Mouse (Mus musculus) spleen, adult 12 weeks (tissue): ENCODE data around the gene Tas1r1.

Source experiments
- DNase-seq: peaks from one replicate; pipeline ENCODE4 v3.0.0; 2022; ENCODE audit warnings: low spot score

Tas1r1 gene

DNA sequence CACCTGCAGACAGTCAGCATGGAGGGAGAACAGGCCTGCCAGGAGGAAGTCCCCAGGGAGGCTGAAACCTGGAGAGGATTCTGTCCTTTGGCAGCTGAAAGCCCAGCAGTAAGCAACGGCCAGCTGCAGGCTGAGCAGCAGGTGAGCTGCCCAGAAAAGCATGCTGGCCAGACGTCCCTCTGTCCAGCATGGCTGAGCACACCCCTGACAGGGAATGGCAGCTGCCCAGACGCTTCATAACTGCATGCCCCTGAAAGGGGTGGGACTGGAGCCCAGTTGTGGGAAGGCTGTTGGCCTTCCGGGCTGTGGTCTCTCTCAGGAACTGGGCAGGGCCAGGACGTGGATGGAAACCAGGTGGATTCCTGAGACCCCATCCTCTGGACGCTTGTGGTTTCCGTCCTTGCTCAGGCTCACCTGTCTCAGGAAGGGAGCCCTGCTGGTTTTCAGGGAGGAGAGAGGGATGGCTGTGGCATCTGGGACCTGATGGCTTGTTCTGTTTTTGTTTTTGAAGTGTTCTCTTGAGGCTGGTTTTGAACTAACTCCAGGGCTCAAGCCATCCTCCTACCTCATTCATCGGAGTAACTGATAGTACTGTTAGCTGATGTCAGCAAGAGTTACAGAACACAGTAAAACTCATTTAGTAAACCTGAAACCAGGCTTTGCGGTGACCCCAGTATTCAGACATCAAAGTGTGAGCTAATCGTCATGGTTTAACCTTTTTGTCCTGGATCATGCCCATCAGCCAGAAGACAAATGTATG lies at the start of gene Tas1r1:
Tas1r1 (minus strand) TSS at position 344 of the 760 bp plus-strand sequence.
- DNase-seq, result no peak

DNA sequence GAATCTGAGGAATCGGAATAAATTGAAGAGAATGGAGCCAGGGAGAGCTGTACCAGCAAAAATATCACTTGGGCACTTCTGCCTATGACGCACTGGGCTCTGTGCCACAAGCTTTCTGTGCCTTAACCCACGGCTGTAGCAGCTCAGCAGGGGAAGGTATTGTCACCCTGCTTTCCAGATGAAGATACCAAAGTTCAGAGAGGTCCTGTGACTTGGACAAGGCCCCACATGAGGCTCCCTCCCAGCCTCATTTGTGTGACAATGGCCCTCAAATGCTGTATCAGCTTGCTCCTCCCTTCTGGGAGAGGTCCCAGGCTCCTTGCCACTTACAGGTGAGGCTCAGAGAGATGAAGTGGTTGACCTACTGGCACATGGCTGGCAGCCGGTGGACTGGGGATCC lies 49.8 kb upstream of the Tas1r1 start:
- DNase-seq, result no peak

DNA sequence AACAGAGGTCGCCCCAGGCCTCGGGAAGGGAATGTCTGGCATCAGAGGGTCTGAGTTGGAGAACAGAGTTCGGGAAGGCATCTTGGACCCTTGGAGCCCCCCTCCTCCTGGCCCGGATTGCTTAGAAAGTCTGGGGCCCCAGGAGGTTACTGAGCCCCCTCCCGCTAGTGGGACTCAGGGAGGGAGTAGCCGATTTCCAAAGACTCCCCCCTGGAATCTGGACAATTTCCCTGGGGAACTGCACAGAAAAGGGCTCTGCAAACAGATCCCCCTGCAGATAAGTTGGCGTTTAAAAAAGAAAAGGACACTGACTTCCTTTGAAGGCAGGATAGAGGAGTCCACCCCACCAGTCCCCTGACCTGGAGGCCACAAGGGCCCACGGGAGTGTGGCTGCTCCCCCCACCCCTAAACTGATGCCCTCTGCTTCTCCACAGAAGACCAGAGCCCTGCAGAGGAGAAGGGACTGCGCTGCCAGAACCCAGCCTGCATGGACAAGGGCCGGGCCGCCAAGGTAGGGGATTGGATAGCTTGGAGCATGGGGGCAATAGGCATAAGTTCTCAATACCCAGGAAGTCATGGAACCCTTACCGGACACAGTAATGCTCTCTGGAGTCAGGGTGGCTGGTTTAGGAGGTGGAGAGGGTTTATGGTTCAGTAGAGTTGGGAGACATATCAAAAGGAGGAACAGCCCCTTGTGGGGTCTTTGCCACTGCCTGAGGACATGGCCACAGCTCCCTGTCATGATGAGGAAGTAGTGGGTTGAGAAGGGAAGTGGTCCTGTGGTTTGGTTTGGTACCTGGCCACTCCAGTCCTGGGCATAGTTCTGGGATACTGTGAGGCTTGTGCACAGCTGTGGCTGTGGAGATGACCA lies 49.1 kb upstream of the Tas1r1 start:
- no peak for DNase-seq

DNA sequence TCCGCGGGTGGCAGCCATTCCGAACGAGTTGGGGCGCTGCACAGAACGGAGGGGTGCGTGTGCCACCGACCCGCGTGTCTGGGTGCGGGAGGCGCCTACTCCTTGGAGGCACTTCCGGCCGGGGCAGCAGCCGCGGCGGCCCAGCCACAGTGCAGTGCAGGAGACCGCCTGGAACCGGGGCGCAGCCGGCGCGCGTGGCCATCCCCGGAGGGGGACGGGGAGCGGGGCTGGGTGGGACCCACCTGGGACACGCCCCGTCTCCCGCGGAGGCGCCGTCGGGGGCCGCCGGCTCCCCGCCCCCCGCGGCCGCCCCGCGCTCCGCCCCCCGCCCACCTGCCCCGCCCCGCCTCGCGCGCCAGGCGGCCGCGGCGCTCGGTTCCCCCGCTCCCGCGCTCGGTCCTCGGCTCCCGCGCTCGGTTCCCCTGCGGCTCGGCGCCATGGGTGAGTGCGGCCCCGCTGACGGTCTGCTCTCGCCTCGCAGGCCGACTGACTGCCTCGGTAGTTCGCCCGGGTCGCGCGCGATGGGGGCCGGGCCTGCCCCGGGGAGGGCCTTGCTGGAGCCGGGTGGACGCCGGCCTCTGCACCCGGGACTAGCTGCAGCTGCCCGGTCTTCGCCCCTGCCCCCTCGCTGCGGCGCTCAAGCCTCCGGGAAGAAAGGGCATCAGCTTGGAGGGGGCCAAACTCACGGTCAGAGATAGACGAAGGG lies 48.3 kb upstream of the Tas1r1 start:
- DNase-seq, result peak; percentile 22

DNA sequence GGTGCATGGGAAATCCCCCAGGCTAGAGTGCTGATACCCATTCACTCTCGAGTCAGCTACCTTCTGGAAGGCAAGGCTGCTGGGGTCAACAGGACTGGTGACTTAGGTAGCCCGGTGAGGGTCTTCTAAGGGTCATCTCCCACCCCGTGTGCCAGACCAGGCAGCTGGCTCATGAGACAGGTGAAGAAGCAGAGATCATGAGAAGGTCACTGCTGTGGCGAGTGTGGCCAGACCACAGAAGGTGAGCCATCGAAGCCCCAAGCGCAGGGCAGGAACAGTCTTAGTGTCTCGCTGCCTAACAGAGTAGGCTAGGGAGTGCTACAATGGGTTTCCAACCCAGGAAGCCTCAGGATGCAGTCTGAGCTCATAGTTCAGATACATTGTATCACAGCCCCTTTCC lies 46.2 kb upstream of the Tas1r1 start:
- DNase-seq, result no peak

DNA sequence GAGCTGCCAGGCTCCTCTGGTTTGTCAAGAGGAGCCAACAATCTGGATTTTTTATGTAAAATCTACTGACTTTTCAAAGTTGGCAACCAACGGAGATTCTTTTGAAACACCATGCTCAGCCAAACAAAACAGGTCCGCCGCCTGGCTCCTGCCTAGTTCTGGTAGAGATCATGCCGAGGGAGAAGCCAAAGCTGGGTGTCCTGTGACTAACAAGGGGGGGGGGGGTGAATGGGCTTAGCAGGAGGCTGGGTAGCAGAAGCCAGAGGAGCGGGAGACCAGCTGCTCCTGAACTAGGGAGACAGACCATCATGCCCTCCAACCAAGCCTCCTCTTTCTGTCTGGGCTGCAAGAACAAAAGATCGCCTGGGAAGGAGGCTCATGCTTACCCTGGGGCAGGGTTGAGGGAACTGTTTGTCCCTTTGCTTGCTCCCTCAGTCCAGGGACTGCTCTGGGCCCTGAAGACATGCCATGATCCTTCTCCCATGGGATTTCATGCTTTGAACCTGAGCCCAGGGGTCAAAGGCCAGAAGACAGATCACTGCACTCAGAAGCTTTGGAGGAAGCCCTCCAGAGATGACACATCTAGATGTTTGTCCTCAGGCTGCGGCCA lies 45.3 kb upstream of the Tas1r1 start:
- DNase-seq, result no peak

DNA sequence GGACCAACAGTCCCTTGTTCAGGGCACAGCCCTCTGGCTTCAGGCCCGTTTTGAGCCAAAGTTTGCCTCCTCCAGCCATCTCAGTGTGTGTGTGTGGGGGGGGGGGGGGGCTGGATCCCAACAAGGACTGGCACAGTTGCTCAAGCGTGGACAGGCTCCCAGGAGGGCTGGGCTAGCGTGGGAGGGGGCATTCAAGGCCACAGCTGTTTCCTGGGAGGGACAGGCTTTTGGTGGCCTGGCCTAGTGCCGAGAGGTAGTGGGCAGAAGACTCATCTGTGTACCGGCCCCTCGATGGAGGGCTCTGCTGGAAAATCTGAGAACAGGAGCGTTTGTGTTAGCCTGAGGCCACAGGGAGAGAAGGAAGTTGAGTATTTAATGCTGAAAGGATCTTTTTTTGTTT lies 41.6 kb upstream of the Tas1r1 start:
- no peak for DNase-seq

DNA sequence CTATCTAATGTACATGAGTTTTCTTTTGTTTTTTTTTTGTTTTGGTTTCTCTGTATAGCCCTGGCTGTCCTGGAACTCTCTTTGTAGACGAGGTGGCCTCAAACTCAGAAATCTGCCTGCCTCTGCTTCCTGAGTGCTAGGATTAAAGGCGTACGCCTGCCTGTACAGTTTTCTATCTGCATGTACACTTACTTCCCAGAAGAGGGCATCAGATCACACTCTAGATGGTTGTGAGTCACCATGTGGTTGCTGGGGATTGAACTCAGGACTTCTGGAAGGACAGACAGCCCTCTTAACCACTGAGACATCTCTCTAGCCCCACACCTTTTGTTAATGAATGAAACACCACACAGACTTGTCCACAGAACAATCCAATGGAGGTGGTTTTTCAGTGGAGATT lies 40.9 kb upstream of the Tas1r1 start:
- no peak for DNase-seq

DNA sequence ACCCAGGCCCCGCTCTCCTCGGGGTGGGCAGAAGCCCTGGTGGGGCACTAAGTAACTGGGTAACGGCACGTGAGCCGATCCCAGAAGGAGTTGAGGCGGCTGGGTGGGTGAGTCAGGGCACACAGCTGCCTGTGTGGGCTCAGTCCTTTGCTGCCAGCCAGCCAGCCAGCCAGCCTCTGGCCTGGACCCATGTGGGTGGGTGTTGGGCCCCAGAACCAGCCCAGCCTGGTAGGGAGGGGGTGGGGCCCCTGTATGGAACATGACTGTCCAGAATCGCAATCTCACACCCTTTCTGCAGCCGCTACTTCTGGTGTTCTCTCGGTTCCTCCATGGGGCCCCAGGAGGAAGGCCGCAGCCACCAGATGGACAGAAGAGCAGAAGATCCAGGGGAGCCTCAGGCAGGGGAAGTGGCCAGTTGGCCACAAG lies 39.8 kb upstream of the Tas1r1 start:
- no peak for DNase-seq

DNA sequence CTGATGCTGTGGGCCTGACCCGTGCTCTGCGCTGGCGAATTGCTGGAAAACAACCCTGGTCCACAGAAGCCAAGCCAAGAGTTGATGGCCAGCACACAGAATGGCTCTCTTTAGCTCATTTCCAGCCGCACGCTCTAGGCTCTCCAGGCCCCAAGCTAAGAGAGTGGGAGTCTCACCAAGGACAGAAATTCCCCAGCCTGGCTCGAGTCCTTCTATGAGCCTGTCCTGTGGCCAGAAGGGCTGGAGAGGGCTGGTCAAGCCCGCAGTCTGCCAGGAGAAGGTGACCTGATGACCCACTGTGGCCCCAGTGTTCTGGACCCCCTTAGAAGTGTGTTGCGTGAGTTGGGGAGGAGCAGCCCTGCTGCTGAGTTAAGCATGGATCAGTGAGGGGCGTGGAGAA lies 38.8 kb upstream of the Tas1r1 start:
- DNase-seq, result no peak

DNA sequence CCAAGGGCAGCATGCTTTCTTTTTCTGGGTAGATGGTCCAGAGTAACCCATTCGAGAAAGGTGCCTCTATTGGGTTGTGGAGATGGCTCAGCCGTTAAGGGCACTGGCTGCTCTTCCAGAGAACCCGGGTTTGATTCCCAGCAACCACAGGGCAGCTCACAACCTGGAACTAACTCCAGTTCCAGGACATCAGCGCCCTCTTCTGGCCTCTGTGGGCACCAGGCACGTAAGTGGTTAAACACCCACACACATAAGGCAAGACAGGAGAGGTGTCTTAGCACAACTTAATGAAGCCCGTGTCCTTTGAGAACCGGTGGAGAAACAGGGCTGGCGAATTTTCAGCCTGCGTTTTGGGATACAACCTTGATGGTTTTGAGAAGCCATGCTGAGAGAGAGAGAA lies 36.2 kb upstream of the Tas1r1 start:
- DNase-seq, result no peak

DNA sequence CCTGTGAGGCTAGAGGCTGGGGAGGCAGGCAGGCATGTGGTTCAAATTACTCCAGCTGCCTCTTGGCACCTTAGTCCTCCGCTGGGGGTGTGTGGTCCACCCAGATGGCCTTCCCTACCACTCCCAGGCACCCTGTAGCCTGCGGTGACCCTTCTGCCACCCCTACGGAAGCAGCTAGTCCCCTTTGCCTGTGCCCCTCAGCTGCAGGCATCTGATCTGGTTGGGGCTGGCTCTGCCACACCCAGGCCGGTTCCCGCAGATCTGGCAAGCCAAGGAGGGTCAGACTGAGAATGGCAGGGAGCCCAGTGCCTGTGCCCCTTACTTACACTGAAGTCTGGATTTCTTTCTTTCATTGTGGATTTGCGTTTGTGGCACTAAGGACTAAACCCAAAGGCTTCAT lies 35.3 kb upstream of the Tas1r1 start:
- DNase-seq, result no peak

DNA sequence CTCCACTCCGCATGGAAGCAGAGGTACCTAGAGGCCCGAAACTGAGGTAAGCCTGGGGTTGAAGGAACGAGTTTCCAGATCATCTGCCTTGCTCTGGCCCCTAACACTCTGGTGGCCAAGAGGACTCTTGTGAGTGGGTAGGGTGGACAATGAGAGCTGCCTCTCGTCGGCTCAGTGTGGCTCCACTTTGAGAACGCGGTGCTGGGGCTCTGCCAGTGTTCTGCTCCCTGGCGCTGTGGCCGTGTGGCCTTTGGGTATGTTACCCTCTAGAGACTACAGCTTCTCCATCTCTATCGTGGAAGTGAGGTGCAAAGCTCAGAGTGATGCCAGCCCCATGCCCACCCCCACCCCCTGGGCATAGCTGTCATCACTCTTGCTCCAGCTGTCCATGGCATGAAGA lies 34.3 kb upstream of the Tas1r1 start:
- DNase-seq, result no peak

DNA sequence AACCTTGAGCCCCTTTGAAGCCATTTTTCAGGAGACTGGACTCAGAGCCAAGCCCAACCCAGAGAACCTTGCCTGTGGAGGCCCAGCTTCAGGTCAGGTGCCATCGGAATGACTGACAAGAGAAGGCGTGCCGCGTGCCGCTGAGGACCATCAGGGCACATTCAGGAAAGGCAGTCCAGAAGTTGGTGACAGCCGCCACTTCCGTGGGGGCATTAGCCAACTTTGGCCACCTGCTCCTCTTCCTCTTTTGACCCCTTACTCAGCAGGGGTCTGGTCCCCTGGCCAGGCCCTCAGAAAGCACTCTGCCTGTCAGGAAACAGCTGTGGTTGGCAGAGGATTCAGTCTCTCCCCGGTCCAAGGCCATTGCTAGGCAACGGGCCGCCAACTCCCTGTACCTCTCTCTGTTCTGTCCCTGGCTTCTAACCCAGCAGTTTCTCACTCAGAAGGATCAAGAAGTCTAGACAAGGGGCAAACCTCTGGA lies 33.8 kb upstream of the Tas1r1 start, which contains the start of gene Plekhg5:
Plekhg5 (plus strand) TSS at position 378 of the 481 bp plus-strand sequence.
- no peak for DNase-seq

DNA sequence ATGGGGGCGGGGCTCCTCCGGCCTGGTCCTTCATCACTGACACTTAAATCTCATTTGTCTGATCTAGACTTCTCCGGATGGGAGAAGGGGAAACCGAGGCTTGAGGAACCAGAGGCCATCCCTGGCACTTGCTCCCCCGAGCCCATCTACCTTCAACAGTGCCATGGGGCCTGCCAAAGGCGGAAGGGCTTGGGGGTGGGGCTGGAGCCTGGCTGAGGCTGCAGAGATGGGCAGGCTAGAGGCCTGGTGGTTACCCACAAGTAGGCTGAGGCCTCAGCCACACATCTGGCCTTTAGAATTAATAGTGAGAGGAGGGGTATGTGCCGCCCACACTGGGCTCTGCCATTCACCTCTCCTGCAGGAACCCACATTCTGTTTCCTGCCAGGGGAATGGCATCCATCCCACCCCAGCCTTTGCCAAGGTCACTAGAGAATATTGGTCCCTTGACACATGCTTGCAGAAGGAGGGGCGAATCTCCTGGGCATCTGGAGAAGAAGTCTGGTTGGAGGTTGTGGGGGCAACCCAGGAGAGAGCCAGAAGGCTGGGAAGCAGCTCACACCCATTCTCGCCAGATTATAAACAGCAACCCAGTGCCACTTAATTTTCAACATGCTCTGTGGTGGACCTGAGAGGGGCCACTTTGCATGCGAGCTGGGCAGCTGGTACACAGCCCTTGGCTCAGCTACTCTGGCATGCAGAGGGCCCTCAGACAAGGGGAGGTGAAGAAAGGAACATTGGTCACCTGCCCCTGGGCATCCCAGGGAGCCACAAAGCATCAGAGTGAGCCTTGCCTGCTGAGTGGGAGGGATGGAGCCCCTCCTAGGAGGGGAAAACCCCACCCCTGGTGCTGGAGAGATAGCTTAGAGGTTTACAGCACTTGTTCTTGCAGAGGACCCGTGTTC lies 32.4 kb upstream of the Tas1r1 start:
- DNase-seq, result no peak

DNA sequence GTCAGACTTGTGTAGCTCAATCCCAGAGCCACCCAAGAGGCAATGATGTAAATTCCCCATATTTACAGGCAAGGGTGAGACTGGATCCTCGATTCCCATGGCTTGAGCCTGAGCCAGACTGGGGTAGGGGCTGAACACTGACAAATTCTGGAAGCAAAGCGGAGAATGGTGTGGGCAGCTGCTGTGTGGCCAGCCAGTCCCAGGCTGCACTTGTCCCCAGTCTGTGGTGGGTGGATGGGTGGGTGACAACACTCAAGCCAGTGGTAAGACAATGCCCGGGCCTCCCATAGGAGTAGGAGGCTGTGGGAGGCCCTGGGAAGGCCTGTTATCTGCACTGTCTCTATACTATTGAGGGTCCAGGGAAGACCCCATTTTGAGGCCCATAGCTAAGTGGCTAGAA lies 30.9 kb upstream of the Tas1r1 start:
- no peak for DNase-seq

DNA sequence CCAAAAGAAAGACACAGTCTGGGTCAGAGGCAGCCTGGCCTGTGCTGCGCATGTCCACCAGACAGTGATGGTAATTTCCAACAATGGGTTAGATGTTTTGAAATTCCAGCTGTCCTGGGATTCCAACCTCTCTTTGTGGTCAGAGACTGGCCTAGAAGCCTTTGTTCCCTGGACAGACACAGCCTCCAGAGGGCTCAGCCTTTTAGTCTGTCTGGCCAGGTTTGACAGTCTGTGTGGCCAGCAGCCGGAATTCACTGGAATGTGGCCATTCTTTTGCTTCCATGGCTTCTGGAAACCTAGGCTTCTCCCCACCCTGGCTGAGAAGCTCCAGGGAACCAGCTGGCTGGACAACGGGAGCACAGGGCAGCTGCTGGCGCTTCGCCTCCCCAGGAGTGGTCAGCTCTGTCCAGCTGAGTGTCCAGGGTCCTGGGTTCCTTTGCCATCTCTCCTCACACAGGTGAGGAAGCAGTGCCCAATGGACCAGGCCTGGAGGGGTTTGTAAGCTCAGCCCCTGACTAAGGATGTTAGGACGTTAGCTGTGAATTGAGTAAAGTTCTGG lies 29.9 kb upstream of the Tas1r1 start:
- no peak for DNase-seq

DNA sequence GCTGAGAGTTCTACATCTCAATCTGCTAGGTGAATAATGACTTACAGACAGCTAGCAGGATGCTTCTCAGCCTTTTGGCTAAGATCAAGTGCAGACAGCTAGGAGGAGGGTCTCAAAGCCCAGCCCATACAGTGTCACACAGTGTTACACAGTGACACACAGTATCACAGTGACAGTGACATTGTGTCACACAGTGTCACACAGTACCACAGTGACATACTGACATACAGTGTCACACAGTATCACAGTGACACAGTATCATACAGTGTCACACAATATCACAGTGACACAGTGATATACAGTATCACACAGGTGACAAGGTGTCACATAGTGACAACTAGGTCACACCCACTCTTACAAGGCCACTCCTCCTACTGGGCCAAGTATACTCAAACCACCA lies 28.9 kb upstream of the Tas1r1 start:
- DNase-seq, result no peak

DNA sequence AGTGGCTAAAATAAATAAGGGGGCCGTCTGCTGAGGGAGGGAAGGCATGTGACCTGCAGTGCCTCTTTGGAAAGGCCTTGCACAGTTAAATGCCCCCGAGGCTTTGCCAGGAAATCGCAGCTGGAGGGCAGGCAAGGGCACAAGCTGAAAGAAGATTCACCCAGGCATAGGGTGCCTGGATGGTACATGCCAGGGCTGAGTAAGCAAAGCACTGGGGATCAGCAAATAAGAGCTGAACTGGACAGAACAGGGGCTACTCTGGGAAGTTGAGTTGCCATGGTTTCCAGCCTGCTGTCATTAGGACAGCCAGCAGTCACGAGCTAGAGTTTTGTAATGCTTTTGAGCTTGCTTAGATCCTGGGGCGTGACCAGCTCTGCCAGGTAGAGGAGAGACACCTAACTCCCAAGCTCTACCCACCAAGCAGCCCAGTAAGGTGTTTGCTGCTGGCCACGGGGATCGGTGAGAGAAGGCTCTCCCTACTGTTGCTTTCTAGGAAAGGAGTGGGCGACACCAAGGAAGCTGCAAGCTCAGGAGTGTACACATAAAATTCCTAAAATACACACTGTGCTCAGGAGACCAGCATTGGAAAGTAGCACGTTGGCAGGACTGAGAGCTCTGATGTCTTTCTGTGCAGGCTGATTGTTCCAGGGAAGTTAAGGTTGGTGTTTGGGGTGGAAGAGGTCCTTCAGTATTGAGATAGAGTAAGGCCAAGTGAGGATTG lies 24.2 kb upstream of the Tas1r1 start:
- no peak for DNase-seq

DNA sequence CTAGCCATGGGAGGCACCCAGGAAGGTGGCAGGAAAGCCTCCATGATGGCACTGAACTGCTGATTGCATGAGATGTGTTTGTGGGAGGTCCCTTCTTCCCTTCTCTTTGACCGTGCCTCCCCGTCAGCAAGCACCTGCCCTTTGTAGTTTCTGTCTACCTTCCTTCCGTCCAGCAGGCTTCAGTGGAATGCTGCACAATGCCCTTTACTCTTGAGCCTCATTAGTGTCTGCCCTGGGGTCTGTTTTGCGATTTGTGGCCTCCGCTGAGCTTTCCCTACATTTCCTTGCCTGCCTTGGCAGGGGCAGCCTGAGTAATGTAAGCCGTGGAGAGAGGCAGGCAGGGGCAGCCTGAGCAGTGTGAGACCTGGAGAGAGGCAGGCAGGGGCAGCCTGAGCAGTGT lies 6.2 kb upstream of the Tas1r1 start:
- no peak for DNase-seq
